Mouse (Mus musculus) central nervous system, embryonic 11.5 days (tissue): ENCODE measurements around the gene Cacng2. TPM values are rescaled to one million over a fixed set of nuclear protein-coding genes. Genes with fewer than 3 reads are reported as not detected.

Experiments
- polyA plus RNA-seq: library from polyadenylated mRNA; depleted of rRNA; stranded (reverse); fragments of >200 nt; gene quantifications from 2 replicates; pipeline ENCODE4 v1.2.3, GENCODE M21; 2012; rRNA removed

Cacng2 gene
- 1.4 TPM in 2 replicates for polyA plus RNA-seq

DNA sequence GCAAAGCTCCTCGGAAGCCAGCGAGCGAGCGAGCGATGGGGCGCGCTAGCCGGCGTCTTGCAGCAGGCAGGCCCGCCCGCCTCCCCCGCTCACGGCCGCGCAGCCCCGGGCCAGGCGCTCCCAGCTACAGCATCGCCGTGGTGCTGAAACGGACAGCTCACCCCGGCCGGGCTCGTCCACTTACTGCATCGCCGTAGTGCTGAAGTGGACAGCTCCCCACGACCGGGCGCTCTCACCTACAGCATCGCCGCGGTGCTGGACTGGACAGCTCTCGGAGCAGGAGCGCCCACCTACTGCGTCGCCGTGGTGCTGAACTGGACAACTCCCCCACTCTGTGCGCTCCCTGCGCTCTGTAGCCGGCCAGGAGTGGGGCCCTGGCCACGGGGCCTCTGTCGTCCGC, at the start of gene Cacng2:
Gene Cacng2 (minus strand): TSS at position 325 of the 400 bp plus-strand sequence.

DNA sequence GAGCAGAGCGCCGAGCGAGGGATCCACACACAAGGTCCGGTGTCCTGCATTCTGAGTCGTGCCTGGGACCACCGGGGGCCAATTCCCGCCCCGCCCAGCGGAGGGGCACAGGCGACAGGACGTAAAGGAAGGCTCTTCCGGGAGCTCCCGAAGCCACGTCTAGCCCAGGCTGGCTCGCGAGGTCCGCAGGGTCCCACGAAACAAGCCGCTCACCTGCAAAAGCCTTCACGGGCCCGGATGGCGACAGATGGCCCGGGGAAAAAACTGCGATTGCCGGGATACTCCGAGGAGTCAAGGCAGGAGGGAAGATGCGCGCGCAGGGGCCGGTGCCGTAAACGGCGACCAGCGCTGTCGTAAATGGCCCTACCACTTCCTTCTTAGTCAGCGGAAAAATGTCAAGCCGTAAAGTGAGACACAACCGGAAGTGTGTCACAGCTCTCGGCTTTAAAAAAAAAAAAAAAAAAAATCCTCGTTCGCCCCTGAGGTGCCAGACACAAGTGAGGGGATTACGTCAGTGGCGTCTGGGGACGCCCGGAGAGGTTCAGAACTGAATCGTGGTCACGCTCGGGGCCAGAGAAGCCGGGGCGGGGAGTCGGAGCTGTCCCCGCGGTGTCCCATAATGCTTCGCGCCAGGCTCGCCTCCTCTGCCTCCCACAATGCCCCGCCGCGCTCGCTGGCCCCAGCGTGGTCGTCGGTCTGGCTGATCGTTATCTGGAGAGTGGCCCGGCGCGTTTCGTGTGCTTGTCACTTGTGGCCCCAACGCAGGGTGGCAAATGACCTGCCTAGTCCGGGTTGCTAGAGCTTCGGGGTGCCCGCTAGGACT, 149.1 kb downstream of the Cacng2 start, which contains the start of gene Eif3d:
Gene Eif3d (minus strand): TSS at position 344 of the 823 bp plus-strand sequence.

DNA sequence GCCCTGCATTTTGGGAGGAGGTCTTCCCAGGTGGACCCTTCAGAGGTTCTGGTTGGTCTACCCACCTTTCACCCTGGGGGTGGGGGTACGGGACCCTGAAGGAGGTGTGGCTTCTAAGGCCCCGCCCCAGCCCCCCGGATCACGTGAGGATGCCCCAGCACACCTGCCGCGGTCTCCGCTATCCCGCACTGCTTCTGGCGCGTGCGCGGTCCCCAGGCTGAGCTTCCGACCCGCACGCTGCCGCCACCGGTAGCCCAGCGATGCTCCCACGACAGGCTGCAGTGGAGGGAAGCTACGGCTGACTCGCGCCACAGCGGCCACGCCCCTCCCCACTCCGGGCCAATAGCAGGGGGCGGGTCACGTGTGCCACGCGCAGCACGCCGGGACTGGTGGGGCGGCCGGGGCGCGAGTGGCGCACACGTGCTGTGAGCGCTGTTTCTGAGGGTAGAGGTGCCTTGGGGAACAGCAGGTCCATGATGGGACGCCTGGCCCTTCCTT, 163.4 kb downstream of the Cacng2 start, which contains the start of gene Foxred2:
Gene Foxred2 (minus strand): TSS at position 319 of the 498 bp plus-strand sequence.

Other genes with a start within 250 kb of the Cacng2 start
- 172 and 178 TPM in 2 replicates for gene Txn2, start 191.0 kb downstream of the Cacng2 start, polyA plus RNA-seq
- 6.9 and 8.7 TPM in 2 replicates for gene Foxred2, start 163.3 kb downstream of the Cacng2 start, polyA plus RNA-seq
- gene Eif3d, start 149.2 kb downstream of the Cacng2 start, polyA plus RNA-seq: 224 and 228 TPM in 2 replicates
- gene Ift27, start 54.1 kb upstream of the Cacng2 start, polyA plus RNA-seq: 33.4 and 46.7 TPM in 2 replicates
- gene Pvalb, start 86.4 kb upstream of the Cacng2 start, polyA plus RNA-seq: 0.15 and 0.19 TPM in 2 replicates
- gene Ncf4, start 124.8 kb upstream of the Cacng2 start, polyA plus RNA-seq: 4.8 and 12.2 TPM in 2 replicates
- gene Csf2rb2, start 185.7 kb upstream of the Cacng2 start, polyA plus RNA-seq: 0.30 and 1.1 TPM in 2 replicates
- gene Csf2rb, start 205.7 kb upstream of the Cacng2 start, polyA plus RNA-seq: 2.2 and 3.5 TPM in 2 replicates